Mouse (Mus musculus): ENCODE measurements at regions not wholly inside any gene's neighbourhood (a gene's known extent, or its start where the extent isn't known, plus 50 kb on each side); places are given as distances from the start of the nearest gene placed in this dataset.

DNA sequence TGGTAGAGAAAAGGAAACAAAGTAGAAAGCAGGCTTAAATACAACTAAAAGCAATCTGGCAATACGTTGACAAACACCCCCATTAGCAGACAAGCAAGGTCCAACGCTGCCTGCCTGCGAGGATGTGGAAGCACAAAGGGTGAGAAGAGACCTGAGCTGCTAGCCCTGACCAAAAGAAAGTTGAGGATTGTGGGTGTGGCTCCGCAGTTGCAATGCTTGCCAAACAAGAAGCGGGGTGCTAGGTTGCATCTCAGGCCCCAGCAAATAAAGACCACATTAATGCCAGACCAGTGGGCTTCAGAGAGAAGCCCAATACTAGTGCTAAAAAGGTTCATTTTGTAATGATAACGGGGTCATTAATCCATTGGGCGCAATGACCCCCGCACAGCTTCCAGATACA, 67.8 kb downstream of the Dlk1 start:
- H3K36me3 ChIP-seq (ENCODE audit: control insufficient read depth, insufficient read depth, low read length, poor library complexity, severe bottlenecking), result no peaks in the 10 kb centered on the region
- no peaks in the 10 kb centered on the region for H3K9me3 ChIP-seq (ENCODE audit: control insufficient read depth, insufficient read depth, low read depth, low read length)
- in situ Hi-C loops (cut with MboI; ENCODE audit: low sequenced_read_pairs in 2 of 2, unreplicated experiment in 2 of 2), result no loop called here
- no peak for TF ChIP-seq MAFK (IDR thresholded peaks at IDR 0.05; ENCODE audit: insufficient read depth, low read depth, low read length)
- TF ChIP-seq CHD2 (IDR thresholded peaks at IDR 0.05; ENCODE audit: low read depth, low read length), result no peak
- TF ChIP-seq ZNF384 (IDR thresholded peaks at IDR 0.05; ENCODE audit: low read depth, low read length), result no peak
- TF ChIP-seq HCFC1 (IDR thresholded peaks at IDR 0.05; ENCODE audit: borderline replicate concordance, insufficient read depth, low read length), result no peak
- TF ChIP-seq ZC3H11A (IDR thresholded peaks at IDR 0.05; ENCODE audit: borderline replicate concordance, low read depth, low read length), result no peak
- no peak overlapping the region for H3K9ac ChIP-seq (ENCODE audit: insufficient read depth, low read depth, low read length, poor library complexity, severe bottlenecking)
- no peak for DNase-seq (ENCODE audit: low read depth, low spot score)
- no peak overlapping the region for H3K27ac ChIP-seq (ENCODE audit: insufficient read depth, low read depth, low read length, poor library complexity, severe bottlenecking)
- no peak overlapping the region for H3K4me3 ChIP-seq (ENCODE audit: insufficient read depth in 1 of 2, low read depth in 1 of 2, low read length in 2 of 2, poor library complexity in 1 of 2, severe bottlenecking in 1 of 2)
- H3K4me1 ChIP-seq (ENCODE audit: control insufficient read depth in 2 of 2, insufficient read depth in 2 of 2, low read length in 2 of 2, poor library complexity in 1 of 2), result peaks cover 0 to 2% of the 10 kb centered on the region in 2 experiments; a peak in 1 of 4 replicates

DNA sequence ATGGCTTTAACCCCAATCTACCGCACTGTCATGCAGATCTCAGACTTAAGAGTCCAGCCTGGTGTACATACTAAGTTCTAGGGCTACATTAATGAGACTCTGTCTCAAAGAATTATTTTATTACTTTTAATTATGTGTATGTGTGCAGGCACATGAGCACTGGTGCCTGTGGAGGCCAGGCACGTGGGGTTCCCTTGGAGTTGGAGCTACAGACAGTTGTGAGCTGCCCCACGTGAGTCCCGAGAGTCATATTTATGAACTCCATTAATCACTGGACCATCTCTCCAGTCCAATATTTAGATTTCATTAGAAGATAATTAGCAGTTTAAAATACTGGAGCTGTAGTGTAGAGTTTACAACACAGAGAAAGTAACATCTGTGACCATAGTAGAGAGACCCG, 67.2 kb downstream of the Dlk1 start:
- DNase-seq (ENCODE audit: low read depth, low spot score), result no peak
- H3K4me1 ChIP-seq (ENCODE audit: control insufficient read depth in 2 of 2, insufficient read depth in 2 of 2, low read length in 2 of 2, poor library complexity in 1 of 2), result peaks cover 0 to 2% of the 10 kb centered on the region in 2 experiments; a peak in 1 of 4 replicates
- no peaks in the 10 kb centered on the region for H3K36me3 ChIP-seq (ENCODE audit: control insufficient read depth, insufficient read depth, low read length, poor library complexity, severe bottlenecking)
- no peak overlapping the region for H3K4me3 ChIP-seq (ENCODE audit: insufficient read depth in 1 of 2, low read depth in 1 of 2, low read length in 2 of 2, poor library complexity in 1 of 2, severe bottlenecking in 1 of 2)
- in situ Hi-C loops (cut with MboI; ENCODE audit: low sequenced_read_pairs in 2 of 2, unreplicated experiment in 2 of 2), result no loop called here
- no peak overlapping the region for H3K27ac ChIP-seq (ENCODE audit: insufficient read depth, low read depth, low read length, poor library complexity, severe bottlenecking)
- TF ChIP-seq ZNF384 (IDR thresholded peaks at IDR 0.05; ENCODE audit: low read depth, low read length), result no peak
- TF ChIP-seq CHD2 (IDR thresholded peaks at IDR 0.05; ENCODE audit: low read depth, low read length), result no peak
- TF ChIP-seq MAFK (IDR thresholded peaks at IDR 0.05; ENCODE audit: insufficient read depth, low read depth, low read length), result no peak
- TF ChIP-seq HCFC1 (IDR thresholded peaks at IDR 0.05; ENCODE audit: borderline replicate concordance, insufficient read depth, low read length), result no peak
- TF ChIP-seq ZC3H11A (IDR thresholded peaks at IDR 0.05; ENCODE audit: borderline replicate concordance, low read depth, low read length), result no peak
- H3K9me3 ChIP-seq (ENCODE audit: control insufficient read depth, insufficient read depth, low read depth, low read length), result no peaks in the 10 kb centered on the region
- H3K9ac ChIP-seq (ENCODE audit: insufficient read depth, low read depth, low read length, poor library complexity, severe bottlenecking), result no peak overlapping the region

DNA sequence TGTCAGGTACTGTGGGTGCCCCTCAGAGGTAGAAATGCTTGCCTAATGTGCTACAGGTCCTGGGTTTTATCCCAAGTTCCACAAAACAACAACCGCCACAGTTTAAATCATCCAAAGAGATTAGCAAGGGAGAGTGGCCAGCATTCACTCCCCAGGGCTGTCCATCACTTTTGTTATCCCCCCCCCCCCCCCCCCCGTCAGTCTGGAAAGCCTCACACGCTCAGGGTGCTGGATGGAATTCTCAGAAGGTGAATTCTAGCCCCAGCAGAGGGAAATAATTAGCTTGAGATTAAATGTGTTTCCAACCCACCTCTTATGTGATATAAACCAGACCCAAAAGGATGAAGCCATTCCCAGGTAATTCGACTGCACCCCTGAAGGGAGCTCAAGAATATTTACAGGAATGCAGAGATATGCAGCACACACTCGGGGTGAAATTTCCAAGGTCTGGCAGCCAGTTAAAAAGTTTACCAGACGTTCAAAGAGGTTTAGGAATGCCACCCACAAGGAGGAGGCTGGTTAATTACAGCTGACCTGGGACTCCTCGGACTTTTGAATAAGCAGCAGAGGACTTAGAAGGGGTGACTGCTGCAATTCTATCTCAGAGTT, 65.9 kb downstream of the Dlk1 start:
- H3K9me3 ChIP-seq (ENCODE audit: control insufficient read depth, insufficient read depth, low read depth, low read length), result no peaks in the 10 kb centered on the region
- peaks cover 0 to 2% of the 10 kb centered on the region in 2 experiments; a peak in 1 of 4 replicates for H3K4me1 ChIP-seq (ENCODE audit: control insufficient read depth in 2 of 2, insufficient read depth in 2 of 2, low read length in 2 of 2, poor library complexity in 1 of 2)
- H3K4me3 ChIP-seq (ENCODE audit: insufficient read depth in 1 of 2, low read depth in 1 of 2, low read length in 2 of 2, poor library complexity in 1 of 2, severe bottlenecking in 1 of 2), result no peak overlapping the region
- in situ Hi-C loops (cut with MboI; ENCODE audit: low sequenced_read_pairs in 2 of 2, unreplicated experiment in 2 of 2), result no loop called here
- H3K9ac ChIP-seq (ENCODE audit: insufficient read depth, low read depth, low read length, poor library complexity, severe bottlenecking), result no peak overlapping the region
- H3K36me3 ChIP-seq (ENCODE audit: control insufficient read depth, insufficient read depth, low read length, poor library complexity, severe bottlenecking), result no peaks in the 10 kb centered on the region
- DNase-seq (ENCODE audit: low read depth, low spot score), result no peak
- no peak overlapping the region for H3K27ac ChIP-seq (ENCODE audit: insufficient read depth, low read depth, low read length, poor library complexity, severe bottlenecking)
- TF ChIP-seq ZNF384 (IDR thresholded peaks at IDR 0.05; ENCODE audit: low read depth, low read length), result no peak
- no peak for TF ChIP-seq MAFK (IDR thresholded peaks at IDR 0.05; ENCODE audit: insufficient read depth, low read depth, low read length)
- TF ChIP-seq HCFC1 (IDR thresholded peaks at IDR 0.05; ENCODE audit: borderline replicate concordance, insufficient read depth, low read length), result no peak
- TF ChIP-seq CHD2 (IDR thresholded peaks at IDR 0.05; ENCODE audit: low read depth, low read length), result no peak
- TF ChIP-seq ZC3H11A (IDR thresholded peaks at IDR 0.05; ENCODE audit: borderline replicate concordance, low read depth, low read length), result no peak

DNA sequence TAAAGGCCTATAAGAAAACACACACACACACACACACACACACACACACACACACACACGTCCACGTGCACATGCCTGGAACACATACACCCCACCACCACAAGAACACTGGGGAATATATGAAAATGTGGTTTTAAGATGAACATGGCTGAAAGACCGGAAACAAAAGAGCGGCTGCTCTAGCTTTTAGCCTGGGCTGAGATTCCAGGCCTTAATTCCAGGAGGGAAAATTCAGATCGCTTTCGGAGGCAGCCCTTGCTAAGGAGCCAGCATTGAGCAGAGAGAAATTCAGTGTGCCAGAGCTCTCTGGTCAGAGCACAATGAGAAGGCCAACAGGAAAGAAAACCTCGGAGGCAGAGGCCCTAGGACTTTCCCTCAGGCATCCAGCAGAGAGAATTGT, 65.1 kb downstream of the Dlk1 start:
- in situ Hi-C loops (cut with MboI; ENCODE audit: low sequenced_read_pairs in 2 of 2, unreplicated experiment in 2 of 2), result no loop called here
- Histone ChIP-seq H3K4me3 (ENCODE audit: insufficient read depth in 1 of 2, low read depth in 1 of 2, low read length in 2 of 2, poor library complexity in 1 of 2, severe bottlenecking in 1 of 2) (no peak overlapping the region), H3K9ac (ENCODE audit: insufficient read depth, low read depth, low read length, poor library complexity, severe bottlenecking) (no peak overlapping the region)

More for the DNA sequence above, 65.1 kb downstream of the Dlk1 start:
- no peaks in the 10 kb centered on the region for H3K9me3 ChIP-seq (ENCODE audit: control insufficient read depth, insufficient read depth, low read depth, low read length)
- DNase-seq (ENCODE audit: low read depth, low spot score), result no peak
- TF ChIP-seq ZNF384 (IDR thresholded peaks at IDR 0.05; ENCODE audit: low read depth, low read length) (no peak), MAFK (IDR thresholded peaks at IDR 0.05; ENCODE audit: insufficient read depth, low read depth, low read length) (no peak), CHD2 (IDR thresholded peaks at IDR 0.05; ENCODE audit: low read depth, low read length) (no peak), ZC3H11A (IDR thresholded peaks at IDR 0.05; ENCODE audit: borderline replicate concordance, low read depth, low read length) (no peak), HCFC1 (IDR thresholded peaks at IDR 0.05; ENCODE audit: borderline replicate concordance, insufficient read depth, low read length) (no peak)
- no peak overlapping the region for H3K27ac ChIP-seq (ENCODE audit: insufficient read depth, low read depth, low read length, poor library complexity, severe bottlenecking)
- H3K4me1 ChIP-seq (ENCODE audit: control insufficient read depth in 2 of 2, insufficient read depth in 2 of 2, low read length in 2 of 2, poor library complexity in 1 of 2), result peaks cover 0 to 2% of the 10 kb centered on the region in 2 experiments; a peak in 1 of 4 replicates
- no peaks in the 10 kb centered on the region for H3K36me3 ChIP-seq (ENCODE audit: control insufficient read depth, insufficient read depth, low read length, poor library complexity, severe bottlenecking)
